Mouse (Mus musculus): ENCODE measurements at regions not wholly inside any gene's neighbourhood (a gene's known extent, or its start where the extent isn't known, plus 50 kb on each side); places are given as distances from the start of the nearest gene placed in this dataset.
"Not testable (repeated sequence)": the region's sequence is repeated elsewhere in the genome, so short reads cannot be mapped to it uniquely, and the experiment has no call there.

DNA sequence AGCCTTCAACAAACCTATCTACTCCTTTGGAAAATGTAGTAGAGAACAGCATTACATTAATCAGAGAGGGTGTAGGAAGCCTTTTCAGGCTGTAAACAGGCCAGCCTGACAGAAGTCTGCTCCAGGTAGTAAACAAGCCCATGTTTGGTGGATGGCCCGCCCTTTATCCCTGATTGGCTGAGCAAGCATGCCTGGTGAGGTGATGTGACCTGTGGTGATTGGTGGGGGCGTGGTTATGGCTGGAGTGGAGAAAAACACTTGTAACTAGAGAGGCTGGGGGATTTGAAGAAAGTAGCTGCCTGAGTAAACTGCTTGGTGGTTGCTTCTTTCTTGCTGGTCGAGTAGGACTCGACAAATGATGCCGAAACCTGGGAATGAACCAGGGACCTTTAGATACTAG lies 621.3 kb upstream of the Dsel start:
- H3K4me1 ChIP-seq (ENCODE audit: control insufficient read depth, insufficient read depth, low read length); H3K27ac ChIP-seq (ENCODE audit: low read depth, low read length); H3K4me2 ChIP-seq (replicated peaks; ENCODE audit: low read depth, low read length); H3K9ac ChIP-seq (ENCODE audit: low read depth, low read length); H3K36me3 ChIP-seq (ENCODE audit: control insufficient read depth, insufficient read depth, low read length); H3K27me3 ChIP-seq (ENCODE audit: control insufficient read depth, insufficient read depth, low read length); H3K4me3 ChIP-seq (ENCODE audit: low read length); ATAC-seq (ENCODE audit: low FRiP score, low TSS enrichment); H3K9me3 ChIP-seq (ENCODE audit: control insufficient read depth, low read length): not testable (repeated sequence)
- 90% methylated on average over 5 of the region's 5 CpGs for WGBS

DNA sequence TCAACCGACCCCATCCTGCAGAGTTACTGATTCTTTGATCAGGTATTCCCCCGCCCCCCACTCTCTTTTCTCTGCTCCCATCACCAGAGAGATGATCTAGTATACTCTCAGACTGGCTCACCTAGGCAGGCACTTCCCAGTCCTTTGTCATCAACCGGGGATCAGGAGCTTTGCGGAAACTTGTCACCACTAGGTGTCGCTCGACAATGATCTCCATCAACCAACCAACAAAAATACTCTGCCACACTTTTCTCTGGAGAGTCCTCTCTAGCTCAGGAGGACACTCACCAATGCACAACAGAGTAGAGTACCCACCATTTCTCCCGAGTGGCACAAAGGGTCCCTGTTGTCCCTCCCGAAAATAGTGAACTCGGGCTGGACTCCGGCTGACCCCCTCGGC lies 591.3 kb upstream of the Dsel start:
- H3K27ac ChIP-seq (ENCODE audit: low read depth, low read length): no peak overlapping the region
- no peak overlapping the region for H3K9ac ChIP-seq (ENCODE audit: low read depth, low read length)
- ATAC-seq (ENCODE audit: low FRiP score, low TSS enrichment): peak; percentile 64; the same call in 1 of the 2 replicates
- 37% methylated on average over 11 of the region's 11 CpGs for WGBS
- H3K27me3 ChIP-seq (ENCODE audit: control insufficient read depth, insufficient read depth, low read length): no peaks in the 10 kb centered on the region
- H3K9me3 ChIP-seq (ENCODE audit: control insufficient read depth, low read length): no peaks in the 10 kb centered on the region
- H3K4me2 ChIP-seq (replicated peaks; ENCODE audit: low read depth, low read length): no peak overlapping the region
- no peaks in the 10 kb centered on the region for H3K36me3 ChIP-seq (ENCODE audit: control insufficient read depth, insufficient read depth, low read length)
- no peaks in the 10 kb centered on the region for H3K4me1 ChIP-seq (ENCODE audit: control insufficient read depth, insufficient read depth, low read length)
- no peak overlapping the region for H3K4me3 ChIP-seq (ENCODE audit: low read length)

DNA sequence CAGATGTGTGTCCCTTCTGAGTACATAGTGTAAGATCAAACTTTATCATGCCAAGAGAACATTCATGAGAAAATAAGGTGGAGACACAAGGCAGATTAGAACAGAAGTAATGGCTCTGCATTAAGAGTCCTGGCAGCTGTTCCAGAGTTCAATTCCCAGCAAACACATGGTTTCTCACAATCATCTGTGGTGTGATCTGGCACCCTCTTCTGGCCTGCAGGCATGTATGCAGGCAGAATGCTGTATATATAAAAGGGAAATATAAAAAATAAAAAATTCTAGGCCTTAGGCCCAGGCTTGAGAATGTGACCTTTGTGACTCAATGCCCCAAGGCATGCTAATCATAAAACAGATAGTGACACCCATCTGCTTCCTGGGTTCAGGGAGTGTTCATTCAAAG lies 587.7 kb upstream of the Dsel start:
- no peaks in the 10 kb centered on the region for H3K27me3 ChIP-seq (ENCODE audit: control insufficient read depth, insufficient read depth, low read length)
- H3K9ac ChIP-seq (ENCODE audit: low read depth, low read length): no peak overlapping the region
- H3K9me3 ChIP-seq (ENCODE audit: control insufficient read depth, low read length): no peaks in the 10 kb centered on the region
- no peaks in the 10 kb centered on the region for H3K4me1 ChIP-seq (ENCODE audit: control insufficient read depth, insufficient read depth, low read length)
- H3K4me2 ChIP-seq (replicated peaks; ENCODE audit: low read depth, low read length): no peak overlapping the region
- no peak overlapping the region for H3K27ac ChIP-seq (ENCODE audit: low read depth, low read length)
- no peaks in the 10 kb centered on the region for H3K36me3 ChIP-seq (ENCODE audit: control insufficient read depth, insufficient read depth, low read length)
- no peak overlapping the region for H3K4me3 ChIP-seq (ENCODE audit: low read length)
- no peak for ATAC-seq (ENCODE audit: low FRiP score, low TSS enrichment)

- WGBS: 14% methylated on average over 2 of the region's 2 CpGs
- Histone ChIP-seq H3K9ac (ENCODE audit: low read depth, low read length) (no peak overlapping the region), H3K27ac (ENCODE audit: low read depth, low read length) (no peak overlapping the region), H3K27me3 (ENCODE audit: control insufficient read depth, insufficient read depth, low read length) (no peaks in the 10 kb centered on the region), H3K4me2 (replicated peaks; ENCODE audit: low read depth, low read length) (no peak overlapping the region), H3K4me3 (ENCODE audit: low read length) (no peak overlapping the region), H3K4me1 (ENCODE audit: control insufficient read depth, insufficient read depth, low read length) (no peaks in the 10 kb centered on the region), H3K36me3 (ENCODE audit: control insufficient read depth, insufficient read depth, low read length) (no peaks in the 10 kb centered on the region), H3K9me3 (ENCODE audit: control insufficient read depth, low read length) (no peaks in the 10 kb centered on the region)
- 0 out of 2 replicates have a peak, but pooled peaks have one; percentile 39 for ATAC-seq (ENCODE audit: low FRiP score, low TSS enrichment)
These were observed 586.9 kb upstream of the Dsel start for GRCm38 (mm10) chr1:112451622-112452021.

GRCm38 (mm10) chr1:112439109-112439508 lies 574.4 kb upstream of the Dsel start:
- no peak overlapping the region for H3K4me3 ChIP-seq (ENCODE audit: low read length)
- no peaks in the 10 kb centered on the region for H3K9me3 ChIP-seq (ENCODE audit: control insufficient read depth, low read length)
- 69% methylated on average over 2 of the region's 2 CpGs for WGBS
- H3K9ac ChIP-seq (ENCODE audit: low read depth, low read length): no peak overlapping the region
- no peaks in the 10 kb centered on the region for H3K27me3 ChIP-seq (ENCODE audit: control insufficient read depth, insufficient read depth, low read length)
- H3K4me1 ChIP-seq (ENCODE audit: control insufficient read depth, insufficient read depth, low read length): no peaks in the 10 kb centered on the region
- no peak overlapping the region for H3K27ac ChIP-seq (ENCODE audit: low read depth, low read length)
- ATAC-seq (ENCODE audit: low FRiP score, low TSS enrichment): no peak
- H3K4me2 ChIP-seq (replicated peaks; ENCODE audit: low read depth, low read length): no peak overlapping the region
- H3K36me3 ChIP-seq (ENCODE audit: control insufficient read depth, insufficient read depth, low read length): no peaks in the 10 kb centered on the region

GRCm38 (mm10) chr1:112416350-112417083 lies 551.8 kb upstream of the Dsel start:
- H3K27me3 ChIP-seq (ENCODE audit: control insufficient read depth, insufficient read depth, low read length): no peaks in the 10 kb centered on the region
- no peaks in the 10 kb centered on the region for H3K9me3 ChIP-seq (ENCODE audit: control insufficient read depth, low read length)
- peak overlapping the region; percentile 55 for H3K4me2 ChIP-seq (replicated peaks; ENCODE audit: low read depth, low read length)
- peak overlapping the region; percentile 32 for H3K4me3 ChIP-seq (ENCODE audit: low read length)
- no peak overlapping the region for H3K27ac ChIP-seq (ENCODE audit: low read depth, low read length)
- no peaks in the 10 kb centered on the region for H3K4me1 ChIP-seq (ENCODE audit: control insufficient read depth, insufficient read depth, low read length)
- WGBS: 4% methylated on average over 37 of the region's 37 CpGs
- ATAC-seq (ENCODE audit: low FRiP score, low TSS enrichment): peak; percentile 91
- no peak overlapping the region for H3K9ac ChIP-seq (ENCODE audit: low read depth, low read length)
- H3K36me3 ChIP-seq (ENCODE audit: control insufficient read depth, insufficient read depth, low read length): no peaks in the 10 kb centered on the region

DNA sequence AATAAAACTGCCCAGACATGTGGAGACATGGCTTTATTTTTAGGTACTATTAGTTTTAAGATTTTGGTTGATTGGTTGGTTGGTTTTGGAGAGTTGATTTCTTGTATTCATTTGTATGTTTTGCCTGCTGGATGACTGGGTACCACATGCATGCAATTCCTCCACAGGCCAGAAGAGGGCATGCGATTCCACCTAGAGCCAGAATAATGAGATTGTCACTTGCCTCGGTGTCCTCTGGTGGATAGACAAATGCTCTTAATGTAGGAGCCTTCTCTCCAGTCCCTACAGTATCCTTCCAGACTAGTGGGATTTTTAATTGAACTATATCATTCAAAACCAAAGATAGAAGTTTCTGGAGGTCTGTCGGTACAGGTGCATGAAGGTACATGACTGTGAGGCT lies 524.1 kb upstream of the Dsel start:
- no peak overlapping the region for H3K4me3 ChIP-seq (ENCODE audit: low read length)
- ATAC-seq (ENCODE audit: low FRiP score, low TSS enrichment): no peak
- no peak overlapping the region for H3K27ac ChIP-seq (ENCODE audit: low read depth, low read length)
- no peaks in the 10 kb centered on the region for H3K9me3 ChIP-seq (ENCODE audit: control insufficient read depth, low read length)
- no peak overlapping the region for H3K9ac ChIP-seq (ENCODE audit: low read depth, low read length)
- no peak overlapping the region for H3K4me2 ChIP-seq (replicated peaks; ENCODE audit: low read depth, low read length)
- H3K4me1 ChIP-seq (ENCODE audit: control insufficient read depth, insufficient read depth, low read length): no peaks in the 10 kb centered on the region
- 37% methylated on average over 3 of the region's 3 CpGs for WGBS
- H3K27me3 ChIP-seq (ENCODE audit: control insufficient read depth, insufficient read depth, low read length): no peaks in the 10 kb centered on the region
- no peaks in the 10 kb centered on the region for H3K36me3 ChIP-seq (ENCODE audit: control insufficient read depth, insufficient read depth, low read length)

GRCm38 (mm10) chr1:112384015-112384414 lies 519.3 kb upstream of the Dsel start:
- Histone ChIP-seq H3K27me3 (ENCODE audit: control insufficient read depth, insufficient read depth, low read length) (no peaks in the 10 kb centered on the region), H3K4me2 (replicated peaks; ENCODE audit: low read depth, low read length) (no peak overlapping the region), H3K27ac (ENCODE audit: low read depth, low read length) (no peak overlapping the region), H3K4me1 (ENCODE audit: control insufficient read depth, insufficient read depth, low read length) (no peaks in the 10 kb centered on the region), H3K9me3 (ENCODE audit: control insufficient read depth, low read length) (no peaks in the 10 kb centered on the region), H3K9ac (ENCODE audit: low read depth, low read length) (no peak overlapping the region), H3K4me3 (ENCODE audit: low read length) (no peak overlapping the region), H3K36me3 (ENCODE audit: control insufficient read depth, insufficient read depth, low read length) (no peaks in the 10 kb centered on the region)
- 60% methylated on average over 1 of the region's 1 CpGs for WGBS
- no peak for ATAC-seq (ENCODE audit: low FRiP score, low TSS enrichment)

DNA sequence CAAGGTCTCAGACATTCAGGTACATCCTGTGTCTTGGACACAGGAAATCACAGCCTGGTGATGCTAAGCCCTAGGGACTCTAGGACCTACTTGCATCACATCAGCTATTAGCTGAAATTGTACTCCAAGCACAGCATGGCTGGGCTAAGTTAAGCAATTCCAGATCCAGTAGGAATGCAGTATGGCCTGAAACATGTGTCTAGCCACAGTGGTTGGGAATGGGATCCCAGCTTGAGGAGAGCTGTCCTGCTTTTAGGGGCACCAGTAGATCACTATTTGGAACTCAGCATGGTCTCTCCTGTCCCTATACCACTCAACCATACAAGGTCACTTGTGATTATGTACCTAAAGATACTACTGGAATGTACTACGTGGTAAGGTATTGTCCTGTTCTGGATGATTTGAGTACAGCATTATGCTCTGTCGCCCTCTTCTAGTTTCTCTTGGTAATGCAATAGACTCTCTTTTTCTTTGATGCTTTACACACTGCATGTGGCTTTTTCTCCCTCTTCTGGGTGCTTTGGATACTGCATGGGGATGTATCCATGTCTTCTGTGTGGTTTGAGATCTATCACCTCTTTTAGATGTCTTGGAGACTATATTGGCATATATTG lies 515.0 kb upstream of the Dsel start:
- WGBS: 22% methylated on average over 2 of the region's 2 CpGs
- H3K4me2 ChIP-seq (replicated peaks; ENCODE audit: low read depth, low read length): no peak overlapping the region

More for the DNA sequence above, 515.0 kb upstream of the Dsel start:
- ATAC-seq (ENCODE audit: low FRiP score, low TSS enrichment): peak; percentile 87
- Histone ChIP-seq H3K9me3 (ENCODE audit: control insufficient read depth, low read length) (no peaks in the 10 kb centered on the region), H3K4me3 (ENCODE audit: low read length) (no peak overlapping the region), H3K9ac (ENCODE audit: low read depth, low read length) (no peak overlapping the region), H3K27me3 (ENCODE audit: control insufficient read depth, insufficient read depth, low read length) (no peaks in the 10 kb centered on the region), H3K4me1 (ENCODE audit: control insufficient read depth, insufficient read depth, low read length) (no peaks in the 10 kb centered on the region), H3K27ac (ENCODE audit: low read depth, low read length) (no peak overlapping the region), H3K36me3 (ENCODE audit: control insufficient read depth, insufficient read depth, low read length) (no peaks in the 10 kb centered on the region)

Measured in kidney, embryonic 14.5 days (tissue).